Comparison of ENCODE assay signal across 8 mouse cellular contexts in genomic region chr17:44613716-44614715, GRCm38 (mm10).
DNase-seq lines count a peak whose midpoint lies in the region; ATAC-seq and TF ChIP-seq lines count a peak whose summit lies in the region.

No protein-coding gene starts in this region.

- no peak for TF ChIP-seq POLR2A in thymus, adult 2 months (IDR thresholded peaks at IDR 0.05; ENCODE audit: control insufficient read depth, extremely low read depth, insufficient read depth, low read length, poor library complexity)

- H3K27ac ChIP-seq in thymus, adult 2 months (ENCODE audit: control insufficient read depth, insufficient read depth, low read length) = no peak overlapping the region
- no peak overlapping the region for H3K27ac ChIP-seq in forebrain, embryonic 12.5 days
- H3K27ac ChIP-seq in kidney, embryonic 15.5 days = no peak overlapping the region
- peak overlapping the region; percentile 61; the same call in 1 of the 2 replicates for H3K27ac ChIP-seq in limb, embryonic 10.5 days
- H3K27ac ChIP-seq in neural tube, embryonic 14.5 days (ENCODE audit: low read depth, low read length) = no peak overlapping the region

- H3K9ac ChIP-seq in forebrain, embryonic 12.5 days = no peak overlapping the region
- no peak overlapping the region for H3K9ac ChIP-seq in kidney, embryonic 15.5 days
- H3K9ac ChIP-seq in neural tube, embryonic 14.5 days (replicated peaks; ENCODE audit: low read depth, low read length) = no peak overlapping the region

- no peak for TF ChIP-seq CTCF in thymus, adult 2 months (IDR thresholded peaks at IDR 0.05; ENCODE audit: borderline replicate concordance, control insufficient read depth, extremely low read depth, insufficient read depth, low read length, poor library complexity)

- DNase-seq in thymus, adult 2 months = peak; percentile 19
- no peak for DNase-seq in thymus, postnatal 0 days (ENCODE audit: low spot score)
- DNase-seq in limb, embryonic 10.5 days (ENCODE audit: low spot score) = no peak
- no peak for DNase-seq in ovary, postnatal 10 days (ENCODE audit: low spot score)
- DNase-seq in ovary, postnatal 36 days (ENCODE audit: low spot score) = no peak

- H3K4me3 ChIP-seq in thymus, adult 2 months (ENCODE audit: control insufficient read depth, insufficient read depth, low read length) = no peak overlapping the region
- H3K4me3 ChIP-seq in forebrain, embryonic 12.5 days (replicated peaks) = no peak overlapping the region
- no peak overlapping the region for H3K4me3 ChIP-seq in kidney, embryonic 15.5 days (replicated peaks)
- no peak overlapping the region for H3K4me3 ChIP-seq in limb, embryonic 10.5 days
- H3K4me3 ChIP-seq in neural tube, embryonic 14.5 days (ENCODE audit: low read depth, low read length) = no peak overlapping the region

- WGBS in thymus, adult 2 months = 45% methylated on average over 26 of the region's 26 CpGs
- 53% methylated on average over 26 of the region's 26 CpGs for WGBS in forebrain, embryonic 12.5 days
- 60% methylated on average over 26 of the region's 26 CpGs for WGBS in kidney, embryonic 15.5 days
- 78% methylated on average over 26 of the region's 26 CpGs for WGBS in limb, embryonic 10.5 days
- WGBS in neural tube, embryonic 14.5 days = 56% methylated on average over 26 of the region's 26 CpGs

- H3K4me1 ChIP-seq in thymus, adult 2 months (replicated peaks; ENCODE audit: control insufficient read depth, insufficient read depth, low read length) = peaks cover 5% of the 10 kb centered on the region
- H3K4me1 ChIP-seq in forebrain, embryonic 12.5 days = peaks cover 11% of the 10 kb centered on the region; the same call in 1 of the 2 replicates
- H3K4me1 ChIP-seq in kidney, embryonic 15.5 days = peaks cover 21% of the 10 kb centered on the region
- peaks cover 77% of the 10 kb centered on the region for H3K4me1 ChIP-seq in limb, embryonic 10.5 days
- H3K4me1 ChIP-seq in neural tube, embryonic 14.5 days (ENCODE audit: control insufficient read depth, insufficient read depth, low read length) = peaks cover 2% of the 10 kb centered on the region; the same call in 1 of the 2 replicates

- H3K27me3 ChIP-seq in thymus, adult 2 months (ENCODE audit: control insufficient read depth, insufficient read depth, low read length) = no peaks in the 10 kb centered on the region; the same call in 1 of the 2 replicates
- H3K27me3 ChIP-seq in forebrain, embryonic 12.5 days = no peaks in the 10 kb centered on the region
- H3K27me3 ChIP-seq in kidney, embryonic 15.5 days = 0 out of 2 replicates have a peak, but pooled peaks cover 3% of the 10 kb centered on the region
- no peaks in the 10 kb centered on the region for H3K27me3 ChIP-seq in limb, embryonic 10.5 days (ENCODE audit: low read depth, poor library complexity, severe bottlenecking)
- no peaks in the 10 kb centered on the region for H3K27me3 ChIP-seq in neural tube, embryonic 14.5 days (ENCODE audit: control insufficient read depth, insufficient read depth, low read length)

- peak; percentile 79 for ATAC-seq in forebrain, embryonic 12.5 days (ENCODE audit: low FRiP score)
- ATAC-seq in kidney, embryonic 15.5 days (replicated peaks; ENCODE audit: low FRiP score) = no peak
- peak; percentile 64; the same call in 1 of the 2 replicates for ATAC-seq in neural tube, embryonic 14.5 days (ENCODE audit: low read depth)

- H3K9me3 ChIP-seq in forebrain, embryonic 12.5 days = no peaks in the 10 kb centered on the region
- H3K9me3 ChIP-seq in kidney, embryonic 15.5 days (replicated peaks) = no peaks in the 10 kb centered on the region
- H3K9me3 ChIP-seq in limb, embryonic 10.5 days (replicated peaks) = no peaks in the 10 kb centered on the region
- no peaks in the 10 kb centered on the region for H3K9me3 ChIP-seq in neural tube, embryonic 14.5 days (ENCODE audit: control insufficient read depth, low read length)

- no peaks in the 10 kb centered on the region for H3K36me3 ChIP-seq in thymus, adult 2 months (ENCODE audit: control insufficient read depth, insufficient read depth, low read length)
- H3K36me3 ChIP-seq in forebrain, embryonic 12.5 days (replicated peaks) = no peaks in the 10 kb centered on the region
- no peaks in the 10 kb centered on the region for H3K36me3 ChIP-seq in kidney, embryonic 15.5 days
- H3K36me3 ChIP-seq in limb, embryonic 10.5 days = no peaks in the 10 kb centered on the region
- no peaks in the 10 kb centered on the region for H3K36me3 ChIP-seq in neural tube, embryonic 14.5 days (ENCODE audit: control insufficient read depth, insufficient read depth, low read length)

- peak overlapping the region; percentile 33 for H3K4me2 ChIP-seq in forebrain, embryonic 12.5 days
- peak overlapping the region; percentile 1; the same call in 1 of the 2 replicates for H3K4me2 ChIP-seq in kidney, embryonic 15.5 days
- no peak overlapping the region for H3K4me2 ChIP-seq in neural tube, embryonic 14.5 days (ENCODE audit: low read depth, low read length)
